Mouse (Mus musculus) adrenal gland, adult (tissue): ENCODE measurements at regions not wholly inside any gene's neighbourhood (a gene's known extent, or its start where the extent isn't known, plus 50 kb on each side); places are given as distances from the start of the nearest gene placed in this dataset.
"Not testable (repeated sequence)": the region's sequence is repeated elsewhere in the genome, so short reads cannot be mapped to it uniquely, and the experiment has no call there.

Experiments used
- DNase-seq, 2 experiments: peaks; one replicate each; pipeline ENCODE4 v3.0.0; 2022 to 2023; ENCODE audit warnings: low spot score in 1 of 2; ENCODE audit not compliant: inconsistent age in 2 of 2

GRCm38 (mm10) chr16:76456300-76456599, 82.6 kb upstream of the Nrip1 start:
- not testable (repeated sequence) for DNase-seq

- no peak for DNase-seq
These were observed 82.1 kb upstream of the Nrip1 start for GRCm38 (mm10) chr16:76455499-76456299.

GRCm38 (mm10) chr16:76454741-76455465, 81.3 kb upstream of the Nrip1 start:
- peak; percentile 46 to 67 for DNase-seq

- DNase-seq, result peak; percentile 30 to 51
These were observed 80.0 kb upstream of the Nrip1 start for GRCm38 (mm10) chr16:76453457-76454200.

GRCm38 (mm10) chr16:76448773-76449172, 75.1 kb upstream of the Nrip1 start:
- no peak for DNase-seq

GRCm38 (mm10) chr16:76447033-76447432, 73.4 kb upstream of the Nrip1 start:
- DNase-seq, result no peak

GRCm38 (mm10) chr16:76444668-76445067, 71.0 kb upstream of the Nrip1 start:
- no peak for DNase-seq

- DNase-seq, result no peak
These were observed 69.0 kb upstream of the Nrip1 start for GRCm38 (mm10) chr16:76442635-76443034.

GRCm38 (mm10) chr16:76441803-76442448, 68.3 kb upstream of the Nrip1 start:
- no peak for DNase-seq

GRCm38 (mm10) chr16:76438093-76438883, 64.7 kb upstream of the Nrip1 start:
- peak; percentile 85 to 92 for DNase-seq

- no peak for DNase-seq
These were observed 62.7 kb upstream of the Nrip1 start for GRCm38 (mm10) chr16:76436290-76436689.

GRCm38 (mm10) chr16:76433076-76433825, 59.6 kb upstream of the Nrip1 start:
- peak in 1 of 2 experiments; percentile 74 for DNase-seq

- peak; percentile 73 to 94 for DNase-seq
These were observed 58.7 kb upstream of the Nrip1 start for GRCm38 (mm10) chr16:76432304-76432703.

- DNase-seq, result peak in 1 of 2 experiments; percentile 72
These were observed 55.5 kb upstream of the Nrip1 start for GRCm38 (mm10) chr16:76429156-76429555.

- no peak for DNase-seq
These were observed 50.3 kb upstream of the Nrip1 start for GRCm38 (mm10) chr16:76423964-76424363.
